Mouse (Mus musculus) left cerebral cortex, adult 8-10 months (tissue): ENCODE data around the gene Nrip1. TPM values are rescaled to one million over a fixed set of nuclear protein-coding genes. Genes with fewer than 3 reads are reported as not detected.

Source experiments
- DNase-seq, 2 experiments: peaks; one replicate each; pipeline ENCODE4 v3.0.0; 2022; ENCODE audit warnings: low spot score in 2 of 2
- total RNA-seq, 4 experiments: library from RNA; stranded (reverse); gene quantifications; 2 replicates each; pipeline ENCODE4 v1.2.4; 2022

The Nrip1 gene
- total RNA-seq, 4 experiments from 2014 or later: 46.2 to 50.5 (median 48.1) TPM

DNA sequence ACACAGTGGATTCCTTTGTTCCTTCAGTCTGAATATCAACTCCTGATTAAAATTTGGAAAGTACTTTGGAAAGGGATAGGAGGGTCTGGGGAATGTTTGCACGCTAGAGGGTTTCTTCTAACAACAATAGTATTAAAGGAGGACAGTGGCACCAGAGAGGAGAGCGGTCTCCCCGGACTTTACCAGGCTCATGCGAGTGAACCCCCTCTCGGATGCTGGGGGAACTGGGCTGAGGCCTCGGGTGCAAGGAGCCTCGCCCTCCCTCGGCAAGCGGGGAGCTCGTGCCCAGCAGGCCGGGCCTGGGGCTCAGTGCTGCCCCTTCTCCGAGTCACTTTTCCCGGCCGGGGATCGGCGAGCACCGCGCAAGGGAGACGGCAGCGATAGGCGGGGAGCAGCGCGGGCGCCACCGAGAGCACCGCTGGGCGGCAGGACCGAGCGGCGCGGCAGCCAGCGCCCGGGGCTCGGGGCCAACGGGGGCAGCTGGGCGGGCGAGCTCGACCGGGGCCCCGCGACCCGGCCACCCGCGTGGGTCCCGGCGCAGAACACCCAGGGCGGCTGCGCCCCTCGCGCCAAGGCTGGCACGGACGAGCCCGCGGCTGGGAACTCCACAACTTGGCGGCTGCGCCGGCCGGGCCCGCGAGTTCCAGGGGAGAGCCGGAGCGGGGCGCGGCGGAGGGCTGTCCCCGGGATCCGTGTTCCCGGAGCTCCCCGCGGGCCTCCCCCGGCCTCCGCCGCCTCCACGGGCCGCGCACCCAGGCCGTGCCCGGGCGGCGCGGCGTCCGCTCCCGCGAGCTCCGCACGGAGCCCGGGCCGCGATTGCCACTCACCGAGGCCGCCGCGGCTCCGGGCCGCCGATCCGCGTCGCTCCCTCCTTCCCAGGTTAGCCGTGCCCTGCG is 1.3 kb downstream of the Nrip1 start:
- DNase-seq: peak; percentile 35 to 36

DNA sequence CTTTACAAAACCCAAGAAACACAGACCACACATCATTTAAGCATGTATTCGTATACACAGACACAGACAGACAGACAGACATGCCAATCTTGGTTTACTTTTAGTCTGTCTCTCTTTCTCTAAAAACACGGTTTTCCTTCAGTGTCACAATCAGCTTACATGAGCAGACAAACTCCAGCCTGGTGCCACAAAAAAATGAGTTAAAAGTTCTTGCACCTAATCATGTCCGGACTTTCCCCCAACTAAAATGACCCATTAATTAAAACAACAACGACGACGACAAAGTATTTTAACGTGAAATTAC is 2.1 kb downstream of the Nrip1 start:
- DNase-seq: no peak

DNA sequence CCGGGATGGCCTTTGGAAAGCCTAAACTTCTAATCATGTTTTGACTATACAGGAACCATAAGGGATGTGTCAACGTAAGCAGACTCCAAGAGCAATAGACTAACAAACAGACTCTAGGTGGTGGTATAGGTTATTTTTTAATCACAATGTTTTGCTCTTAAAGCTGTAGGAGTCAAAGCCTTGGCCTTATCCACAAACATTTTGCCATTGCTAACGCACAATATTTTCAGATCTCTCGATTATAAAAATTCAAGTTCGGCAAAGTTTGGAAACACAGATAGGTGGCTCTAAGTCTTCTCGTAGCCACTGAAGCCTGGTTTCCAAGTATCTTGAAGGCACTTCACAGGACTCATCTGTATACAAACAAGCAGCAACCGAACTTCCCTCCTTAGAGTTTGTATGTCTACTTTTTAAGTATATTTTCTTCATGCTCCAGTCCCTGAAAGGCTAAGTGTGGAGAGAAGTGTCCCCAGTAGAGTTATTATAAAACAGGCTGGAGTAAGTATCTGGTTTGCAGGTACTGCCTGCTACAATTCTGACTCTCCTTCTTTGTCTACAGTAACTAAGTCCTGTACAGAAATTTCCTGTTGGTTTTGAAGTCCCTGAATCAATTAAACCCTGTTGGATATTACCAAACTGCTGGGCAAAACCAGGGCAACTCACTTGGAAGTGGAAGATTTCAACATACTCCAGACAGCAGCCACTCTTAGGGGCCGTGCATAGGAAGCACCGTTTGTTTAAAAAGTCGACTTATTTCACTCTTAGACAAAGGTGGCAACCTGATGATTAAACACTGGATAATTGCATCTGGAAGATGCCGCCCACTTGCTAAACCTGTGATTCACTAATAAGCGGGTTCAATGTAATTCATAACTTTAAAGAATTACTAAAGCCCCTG is 2.7 kb downstream of the Nrip1 start:
- no peak for DNase-seq

- no peak for DNase-seq
These were observed 3.4 kb downstream of the Nrip1 start for GRCm38 (mm10) chr16:76370041-76370715.

GRCm38 (mm10) chr16:76369236-76369635 is 4.4 kb downstream of the Nrip1 start:
- DNase-seq: no peak

DNA sequence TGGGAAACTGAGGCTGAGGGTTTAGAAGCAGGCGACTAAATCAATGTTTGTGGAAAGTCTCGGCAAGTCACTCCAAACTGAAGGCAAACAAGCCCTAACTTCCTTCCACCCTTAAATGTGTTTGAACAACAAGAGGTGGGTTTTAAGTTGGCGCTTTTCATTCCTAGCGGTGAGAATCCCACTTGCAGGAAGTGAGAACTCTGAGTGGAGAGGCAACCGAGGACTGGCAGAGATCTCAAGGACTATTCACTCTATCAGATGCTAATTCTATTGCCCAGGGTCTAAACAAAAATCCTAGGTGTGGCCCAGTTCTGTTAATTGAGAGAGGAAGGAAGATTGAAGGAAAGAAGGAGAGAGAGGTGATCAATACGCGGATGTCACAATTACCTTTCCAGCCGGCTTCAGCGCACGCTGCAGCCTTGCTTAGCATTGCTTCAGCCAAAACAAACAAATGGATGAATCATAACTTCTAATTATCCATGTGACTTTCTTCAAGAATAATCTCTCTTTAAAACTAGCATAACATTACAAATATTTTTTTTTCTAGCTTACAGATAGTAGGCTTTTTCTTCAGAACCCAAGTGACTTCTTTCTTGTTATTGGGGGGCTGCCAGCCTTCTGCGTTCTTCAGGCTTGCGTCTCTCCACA is 6.2 kb downstream of the Nrip1 start:
- DNase-seq: no peak

- no peak for DNase-seq
These were observed 7.7 kb downstream of the Nrip1 start for GRCm38 (mm10) chr16:76365790-76366406.

DNA sequence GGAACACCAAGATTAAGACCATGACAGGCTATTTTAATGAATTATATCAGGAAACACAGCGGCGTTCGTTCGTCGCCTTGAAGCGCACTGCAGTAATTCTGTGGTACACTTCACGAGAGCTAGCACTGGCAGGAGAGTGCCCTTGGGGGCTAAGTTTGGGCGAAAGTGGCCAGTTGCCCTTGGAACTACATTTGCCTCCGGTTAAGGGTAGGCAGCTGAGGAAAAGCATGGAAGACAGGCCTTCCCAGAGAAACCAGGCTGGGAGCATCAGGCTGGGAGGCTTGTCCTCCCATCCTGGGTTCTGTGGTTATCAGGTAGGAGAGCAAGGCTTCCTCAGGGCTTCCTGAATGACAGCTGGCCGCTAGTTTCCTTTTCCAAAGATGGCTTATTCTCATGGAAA is 8.4 kb downstream of the Nrip1 start:
- DNase-seq: no peak

DNA sequence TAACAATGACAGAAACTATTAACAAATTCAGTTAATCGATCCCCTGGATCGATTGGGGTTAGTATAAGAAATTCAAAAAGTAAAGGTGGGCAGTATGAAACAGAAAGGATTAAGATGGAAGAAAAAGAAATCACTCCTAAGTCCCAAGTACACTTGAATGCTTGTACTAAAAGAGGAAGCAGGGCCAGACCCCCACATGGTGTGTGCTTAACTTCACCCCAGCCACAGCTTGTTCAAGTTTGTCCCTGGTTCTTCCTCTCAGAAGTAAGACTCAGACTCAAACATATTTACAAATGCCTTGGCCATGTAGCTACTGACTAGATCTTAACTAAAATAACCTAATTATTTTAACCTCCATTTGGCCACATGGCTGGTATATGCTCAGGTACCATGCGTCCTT is 10.0 kb downstream of the Nrip1 start:
- DNase-seq: no peak

- no peak for DNase-seq
These were observed 10.6 kb downstream of the Nrip1 start for GRCm38 (mm10) chr16:76362982-76363381.

DNA sequence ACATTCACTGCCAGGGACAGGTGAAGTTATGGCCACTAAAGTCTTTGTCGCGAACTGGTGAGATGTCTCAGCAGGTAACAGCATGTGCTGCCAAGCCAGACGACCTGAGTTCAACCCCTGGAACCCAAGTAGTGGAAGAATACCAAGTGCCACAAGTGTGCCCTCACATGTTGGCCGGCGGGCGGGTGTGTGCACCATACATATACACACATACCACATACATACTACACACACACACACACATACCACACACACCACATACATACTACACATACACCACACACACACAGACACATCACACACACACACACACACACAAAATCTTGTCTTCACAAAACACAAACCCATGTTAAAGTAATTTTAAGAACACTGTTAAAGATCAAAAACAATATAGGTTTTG is 13.2 kb downstream of the Nrip1 start:
- no peak for DNase-seq

DNA sequence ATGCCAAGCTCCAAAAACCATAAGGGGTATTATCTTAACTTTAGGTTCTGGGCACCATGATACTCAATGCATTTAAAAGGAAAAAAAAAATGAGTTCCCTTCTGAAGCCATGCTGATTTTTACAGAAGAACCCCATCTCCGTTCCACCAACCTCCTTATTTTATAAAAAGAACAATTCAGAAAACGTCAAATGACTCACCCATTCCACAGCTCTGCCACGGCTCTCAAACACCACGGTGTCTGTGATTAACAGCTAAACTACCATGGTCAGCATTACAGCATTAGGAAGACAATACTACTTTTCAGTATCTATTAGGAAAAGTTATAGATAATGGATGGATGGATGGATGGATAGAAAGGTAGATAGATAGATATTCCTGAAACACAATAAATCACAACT is 14.9 kb downstream of the Nrip1 start:
- no peak for DNase-seq

GRCm38 (mm10) chr16:76358128-76358748 is 15.4 kb downstream of the Nrip1 start:
- DNase-seq: no peak

GRCm38 (mm10) chr16:76357155-76357554 is 16.5 kb downstream of the Nrip1 start:
- DNase-seq: no peak

DNA sequence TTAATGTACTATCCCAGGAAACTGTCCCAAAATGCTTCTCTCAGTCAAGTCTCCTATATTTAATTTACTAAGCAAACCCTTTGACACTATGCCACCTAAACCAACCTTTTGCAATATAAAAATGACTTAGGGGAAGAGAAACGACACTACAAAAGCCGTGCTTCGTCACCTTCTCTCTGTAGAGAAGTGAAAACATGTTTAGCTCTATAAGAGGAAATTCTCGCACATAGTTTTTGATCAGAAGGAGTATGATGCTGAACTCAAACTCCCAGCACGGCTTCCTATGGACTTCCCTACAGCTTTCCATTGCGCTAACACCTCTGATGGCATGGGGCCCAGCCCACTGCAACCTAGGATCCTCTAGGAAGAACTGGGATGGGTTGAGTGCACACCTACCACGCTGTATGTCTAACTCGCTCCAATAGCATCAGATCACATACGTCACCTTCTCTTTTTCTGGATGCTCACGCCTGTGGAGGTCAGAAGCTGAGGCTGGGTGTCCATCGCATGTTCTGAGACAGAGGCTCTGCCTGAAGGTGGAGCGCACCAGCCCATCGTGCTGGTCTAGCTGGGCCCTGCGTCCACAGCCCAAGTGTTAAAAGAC is 17.6 kb downstream of the Nrip1 start:
- no peak for DNase-seq

GRCm38 (mm10) chr16:76355267-76355666 is 18.4 kb downstream of the Nrip1 start:
- no peak for DNase-seq

- DNase-seq: no peak
These were observed 18.8 kb downstream of the Nrip1 start for GRCm38 (mm10) chr16:76354841-76355240.

GRCm38 (mm10) chr16:76354289-76354688 is 19.3 kb downstream of the Nrip1 start:
- no peak for DNase-seq

DNA sequence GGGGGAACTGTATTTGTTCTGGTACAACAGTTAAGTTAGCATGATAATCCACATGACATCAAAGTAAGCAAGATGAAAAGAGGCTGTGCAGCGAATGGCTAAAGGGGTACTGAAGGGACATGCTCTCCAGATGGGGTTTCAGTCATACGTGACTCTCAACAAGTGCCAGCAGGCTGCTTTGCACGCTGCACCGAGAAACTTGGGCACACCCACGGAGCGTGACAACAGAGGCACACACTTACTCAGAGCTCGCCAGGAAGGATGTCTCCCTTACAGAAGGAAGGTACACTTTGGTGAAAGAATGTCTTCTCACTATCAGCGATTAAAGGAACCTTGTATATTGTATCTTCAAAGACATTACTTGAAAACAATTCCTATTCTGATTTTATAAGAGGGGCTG is 22.7 kb downstream of the Nrip1 start:
- DNase-seq: no peak

- DNase-seq: no peak
These were observed 24.6 kb downstream of the Nrip1 start for GRCm38 (mm10) chr16:76349053-76349452.
